Mouse (Mus musculus): ENCODE results near the gene Med4. TPM values are rescaled to one million over a fixed set of nuclear protein-coding genes. Genes with fewer than 3 reads are reported as not detected.

Gene Med4
- polyA plus RNA-seq (2015; fragmentation: Nextera tagmentation; extraction: Ambion mirVana): 66.5 and 70.2 TPM in 2 replicates

DNA sequence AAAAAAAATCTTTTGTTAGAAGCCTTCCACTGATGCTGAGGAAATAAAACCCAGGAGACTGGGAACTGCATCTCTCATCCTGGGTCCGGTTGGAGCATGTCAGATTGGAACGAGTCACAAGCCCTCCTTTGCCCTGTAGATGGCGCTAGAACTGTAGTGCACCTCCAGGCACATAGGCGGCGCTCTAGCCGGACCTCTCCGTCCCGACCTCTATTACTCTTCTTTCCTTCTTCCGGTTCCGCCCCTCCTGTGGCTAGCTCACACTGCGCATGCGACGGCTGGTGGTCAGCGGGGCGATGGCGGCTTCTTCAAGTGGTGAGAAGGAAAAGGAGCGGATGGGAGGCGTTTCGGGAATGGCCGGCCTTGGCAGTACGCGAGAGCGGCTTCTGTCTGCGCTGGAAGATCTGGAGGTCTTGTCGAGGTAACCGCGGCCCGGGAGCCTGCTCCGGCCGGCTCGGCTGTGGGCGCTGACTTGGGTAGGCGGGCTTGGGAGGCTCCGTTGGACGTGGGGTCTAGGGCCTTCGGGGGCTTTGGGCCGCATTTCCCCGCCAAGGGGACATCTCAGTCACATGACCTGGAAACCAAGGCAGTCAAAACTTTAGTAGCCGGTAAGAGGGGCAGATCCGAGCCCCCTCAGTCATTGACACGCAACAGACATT, at the start of gene Med4:
Gene Med4, plus strand, starts transcription at position 261 of the 659 bp plus-strand sequence.
- H3K9ac ChIP-seq (ENCODE audit: low read depth, low read length): peak within 1 kb of the TSS; percentile 94
- ATAC-seq (replicated peaks; ENCODE audit: low FRiP score, low read depth): peak; percentile 91

DNA sequence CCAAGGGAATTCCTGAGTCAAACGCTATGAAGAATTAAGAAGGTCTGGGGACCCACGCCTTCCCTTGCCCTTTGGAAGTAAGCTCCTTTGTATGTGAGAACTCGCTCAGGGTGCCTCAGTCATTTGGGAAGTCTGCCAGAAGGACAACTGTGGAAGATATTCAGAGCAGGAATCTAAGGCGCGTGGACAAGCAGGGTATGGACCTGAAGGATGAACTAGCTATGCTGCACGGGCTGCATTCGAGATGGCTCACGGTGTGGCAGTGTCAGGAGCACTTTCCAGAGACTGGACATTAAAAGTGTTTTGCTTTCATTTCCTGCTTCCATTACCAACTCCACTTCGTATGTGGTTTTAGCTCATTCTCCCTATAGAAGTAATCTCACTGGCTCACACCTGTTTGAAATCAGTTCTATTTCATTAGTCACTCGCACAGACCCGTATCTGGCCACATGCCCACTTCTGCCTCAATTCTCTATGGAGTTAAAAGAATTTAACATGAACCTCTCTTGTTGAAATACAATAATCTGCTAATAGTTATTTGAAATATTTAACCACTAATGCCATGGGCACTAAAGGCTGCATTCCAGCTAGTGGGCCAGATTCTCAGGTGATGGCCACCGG, 49.2 kb upstream of the Med4 start:
- no peaks in the 10 kb centered on the region for H3K4me1 ChIP-seq (replicated peaks; ENCODE audit: insufficient read depth, low read length)
- no peaks in the 10 kb centered on the region for H3K36me3 ChIP-seq (ENCODE audit: insufficient read depth, low read length)
- no peak for TF ChIP-seq CTCF (IDR thresholded peaks at IDR 0.05; ENCODE audit: low read depth)
- H3K4me2 ChIP-seq (ENCODE audit: low read length): no peak overlapping the region
- no peak overlapping the region for H3K9ac ChIP-seq (ENCODE audit: low read depth, low read length)
- no peak overlapping the region for H3K4me3 ChIP-seq (replicated peaks; ENCODE audit: low read depth, low read length)
- 72% methylated on average over 12 of the region's 12 CpGs for WGBS
- no peaks in the 10 kb centered on the region for H3K27me3 ChIP-seq (ENCODE audit: insufficient read depth, low read length)
- H3K9me3 ChIP-seq (replicated peaks; ENCODE audit: low read length): no peaks in the 10 kb centered on the region
- DNase-seq (ENCODE audit: low spot score) (no peak), ATAC-seq (replicated peaks; ENCODE audit: low FRiP score, low read depth) (no peak)
- H3K27ac ChIP-seq: no peak overlapping the region

More for the DNA sequence above, at the start of gene Med4:
- Histone ChIP-seq H3K9me3 (replicated peaks; ENCODE audit: low read length) (no peaks in the 10 kb centered on the region), H3K4me1 (replicated peaks; ENCODE audit: insufficient read depth, low read length) (peaks cover 7% of the 10 kb centered on the region; the same call in 1 of the 2 replicates), H3K4me2 (ENCODE audit: low read length) (peak within 1 kb of the TSS; percentile 82), H3K4me3 (replicated peaks; ENCODE audit: low read depth, low read length) (peak within 1 kb of the TSS; percentile 95), H3K36me3 (ENCODE audit: insufficient read depth, low read length) (no peaks in the 10 kb centered on the region), H3K27ac (peak within 1 kb of the TSS; percentile 19; the same call in 1 of the 2 replicates), H3K27me3 (ENCODE audit: insufficient read depth, low read length) (no peaks in the 10 kb centered on the region)
- peak; percentile 100 for TF ChIP-seq CTCF (IDR thresholded peaks at IDR 0.05; ENCODE audit: low read depth)
- under 1% methylated on average over 41 of the region's 41 CpGs for WGBS
- DNase-seq (ENCODE audit: low spot score): peak; percentile 98

DNA sequence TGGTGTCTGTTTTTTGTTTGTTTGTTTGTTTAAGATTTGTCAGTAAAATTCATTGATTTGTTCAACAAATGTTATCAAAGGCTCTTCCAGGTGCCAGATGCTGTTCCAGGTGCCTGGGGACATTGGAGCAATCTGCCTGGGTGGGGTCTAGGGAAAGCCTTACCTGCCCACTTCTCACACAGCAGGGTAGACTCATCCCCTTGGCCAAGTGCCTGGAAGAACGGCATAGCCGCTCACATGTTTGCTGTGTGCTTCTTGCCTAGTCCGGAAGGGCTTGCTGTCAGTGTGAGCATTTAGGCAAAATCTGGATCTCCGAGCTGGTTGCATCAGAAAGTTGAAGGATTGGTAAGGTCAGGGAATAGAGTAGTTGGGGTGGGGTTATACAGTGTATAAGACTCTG, 47.6 kb upstream of the Med4 start:
- no peak for TF ChIP-seq CTCF (IDR thresholded peaks at IDR 0.05; ENCODE audit: low read depth)
- no peaks in the 10 kb centered on the region for H3K36me3 ChIP-seq (ENCODE audit: insufficient read depth, low read length)
- H3K27me3 ChIP-seq (ENCODE audit: insufficient read depth, low read length): no peaks in the 10 kb centered on the region
- H3K9me3 ChIP-seq (replicated peaks; ENCODE audit: low read length): no peaks in the 10 kb centered on the region
- no peaks in the 10 kb centered on the region for H3K4me1 ChIP-seq (replicated peaks; ENCODE audit: insufficient read depth, low read length)
- ATAC-seq (replicated peaks; ENCODE audit: low FRiP score, low read depth): no peak
- H3K4me2 ChIP-seq (ENCODE audit: low read length): no peak overlapping the region
- 81% methylated on average over 4 of the region's 4 CpGs for WGBS
- H3K4me3 ChIP-seq (replicated peaks; ENCODE audit: low read depth, low read length): no peak overlapping the region
- DNase-seq (ENCODE audit: low spot score): no peak
- H3K27ac ChIP-seq: no peak overlapping the region
- no peak overlapping the region for H3K9ac ChIP-seq (ENCODE audit: low read depth, low read length)

DNA sequence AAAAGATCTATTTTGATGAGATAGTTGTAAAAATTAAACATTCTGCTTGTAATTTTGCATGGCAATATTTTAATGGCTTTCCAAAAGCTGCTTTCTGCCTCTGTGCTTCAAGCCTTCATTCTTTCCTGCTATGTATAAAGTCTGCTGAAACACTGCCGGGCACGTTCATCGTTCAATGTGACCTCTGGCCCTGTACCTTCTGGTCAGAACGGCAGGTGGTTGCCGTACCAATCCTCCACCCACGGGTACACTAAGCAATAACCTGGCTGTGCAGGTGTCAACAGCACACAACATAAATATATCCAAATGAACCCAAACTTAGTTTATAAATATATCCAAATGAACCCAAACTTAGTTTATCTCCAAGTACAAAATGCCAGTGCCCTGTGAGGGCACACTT, 42.1 kb upstream of the Med4 start:
- Histone ChIP-seq H3K4me1 (replicated peaks; ENCODE audit: insufficient read depth, low read length) (peaks cover 5% of the 10 kb centered on the region; the same call in 1 of the 2 replicates), H3K4me2 (ENCODE audit: low read length) (no peak overlapping the region), H3K4me3 (replicated peaks; ENCODE audit: low read depth, low read length) (no peak overlapping the region), H3K27ac (no peak overlapping the region), H3K36me3 (ENCODE audit: insufficient read depth, low read length) (no peaks in the 10 kb centered on the region), H3K27me3 (ENCODE audit: insufficient read depth, low read length) (no peaks in the 10 kb centered on the region), H3K9ac (ENCODE audit: low read depth, low read length) (no peak overlapping the region), H3K9me3 (replicated peaks; ENCODE audit: low read length) (no peaks in the 10 kb centered on the region)
- 55% methylated on average over 6 of the region's 6 CpGs for WGBS
- no peak for ATAC-seq (replicated peaks; ENCODE audit: low FRiP score, low read depth)
- TF ChIP-seq CTCF (IDR thresholded peaks at IDR 0.05; ENCODE audit: low read depth): no peak
- DNase-seq (ENCODE audit: low spot score): no peak

DNA sequence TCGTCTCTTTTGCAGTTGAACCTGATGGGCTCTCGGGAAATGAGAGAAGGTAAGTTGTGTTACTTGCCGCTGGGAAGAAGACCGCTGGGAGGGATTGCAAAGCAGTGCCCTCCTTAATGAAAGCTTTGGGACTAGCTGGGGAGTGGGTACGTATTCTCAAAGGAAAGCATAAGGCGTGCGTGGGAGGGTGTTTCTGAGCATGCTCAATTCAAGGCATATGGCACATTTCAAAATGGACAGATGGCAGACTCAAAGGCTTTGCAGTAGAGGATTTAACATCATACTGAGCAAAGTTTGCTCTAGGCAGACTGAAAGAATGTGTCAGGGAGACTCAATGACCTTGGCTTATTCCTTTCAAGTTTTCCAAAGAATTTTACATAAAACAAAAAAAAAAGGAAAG, 40.3 kb upstream of the Med4 start:
- 78% methylated on average over 7 of the region's 7 CpGs for WGBS
- no peak for ATAC-seq (replicated peaks; ENCODE audit: low FRiP score, low read depth)
- no peak for TF ChIP-seq CTCF (IDR thresholded peaks at IDR 0.05; ENCODE audit: low read depth)

DNA sequence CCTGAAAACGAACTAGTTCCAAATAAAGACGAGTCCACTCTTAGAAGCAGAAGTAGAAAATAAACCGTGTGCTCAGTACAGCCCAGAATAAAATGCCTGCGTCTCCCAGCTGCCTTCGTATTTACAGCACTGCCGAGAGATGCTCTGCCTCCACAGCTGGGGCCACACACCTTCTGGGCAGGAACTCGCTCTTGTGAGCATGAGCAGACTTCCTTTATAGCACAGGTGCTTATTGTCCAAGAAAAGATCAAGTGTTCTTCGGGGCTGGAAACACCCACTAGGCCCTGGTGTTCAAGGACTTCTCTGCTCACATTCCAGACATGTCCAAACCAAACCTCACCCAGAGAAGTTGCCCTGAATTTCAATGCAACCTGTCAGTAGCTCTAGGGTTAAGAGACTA, 39.2 kb upstream of the Med4 start:
- WGBS: 59% methylated on average over 8 of the region's 8 CpGs
- DNase-seq (ENCODE audit: low spot score) (no peak), ATAC-seq (replicated peaks; ENCODE audit: low FRiP score, low read depth) (no peak)
- Histone ChIP-seq H3K27ac (no peak overlapping the region), H3K9ac (ENCODE audit: low read depth, low read length) (no peak overlapping the region), H3K27me3 (ENCODE audit: insufficient read depth, low read length) (no peaks in the 10 kb centered on the region), H3K9me3 (replicated peaks; ENCODE audit: low read length) (no peaks in the 10 kb centered on the region), H3K36me3 (ENCODE audit: insufficient read depth, low read length) (no peaks in the 10 kb centered on the region), H3K4me2 (ENCODE audit: low read length) (no peak overlapping the region), H3K4me1 (replicated peaks; ENCODE audit: insufficient read depth, low read length) (peaks cover 14% of the 10 kb centered on the region; the same call in 1 of the 2 replicates), H3K4me3 (replicated peaks; ENCODE audit: low read depth, low read length) (no peak overlapping the region)
- TF ChIP-seq CTCF (IDR thresholded peaks at IDR 0.05; ENCODE audit: low read depth): no peak

More for the DNA sequence above, 40.3 kb upstream of the Med4 start:
- no peaks in the 10 kb centered on the region for H3K36me3 ChIP-seq (ENCODE audit: insufficient read depth, low read length)
- DNase-seq (ENCODE audit: low spot score): peak; percentile 61
- no peaks in the 10 kb centered on the region for H3K9me3 ChIP-seq (replicated peaks; ENCODE audit: low read length)
- H3K27ac ChIP-seq: no peak overlapping the region
- no peak overlapping the region for H3K4me3 ChIP-seq (replicated peaks; ENCODE audit: low read depth, low read length)
- no peak overlapping the region for H3K4me2 ChIP-seq (ENCODE audit: low read length)
- H3K9ac ChIP-seq (ENCODE audit: low read depth, low read length): no peak overlapping the region
- H3K4me1 ChIP-seq (replicated peaks; ENCODE audit: insufficient read depth, low read length): peaks cover 12% of the 10 kb centered on the region; the same call in 1 of the 2 replicates
- no peaks in the 10 kb centered on the region for H3K27me3 ChIP-seq (ENCODE audit: insufficient read depth, low read length)
